Mouse (Mus musculus) layer of hippocampus, adult 9-10 months (tissue): Measurements from ENCODE around the gene Try5.
"Not testable (repeated sequence)": the region's sequence is repeated elsewhere in the genome, so short reads cannot be mapped to it uniquely, and the experiment has no call there.

Experiments
- DNase-seq: peaks from one replicate; pipeline ENCODE4 v3.0.0; 2022; ENCODE audit warnings: low spot score

Try5 gene

DNA sequence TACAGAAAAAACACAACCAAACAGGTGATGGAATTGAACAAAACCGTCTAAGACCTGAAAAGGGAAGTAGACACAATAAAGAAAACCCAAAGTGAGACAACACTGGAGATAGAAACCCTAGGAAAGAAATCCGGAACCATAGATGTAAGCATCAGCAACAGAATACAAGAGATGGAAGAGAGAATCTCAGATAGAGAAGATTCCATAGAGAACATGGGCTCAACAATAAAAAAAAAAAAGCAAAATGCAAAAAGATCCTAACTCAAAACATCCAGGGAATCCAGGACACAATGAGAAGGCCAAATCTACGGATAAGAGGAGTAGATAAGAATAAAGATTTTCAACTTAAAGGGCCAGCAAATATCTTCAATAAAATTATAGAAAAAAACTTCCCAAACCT, at the start of gene Try5:
Try5 (minus strand) TSS at position 101 of the 400 bp plus-strand sequence.
- DNase-seq: not testable (repeated sequence)

DNA sequence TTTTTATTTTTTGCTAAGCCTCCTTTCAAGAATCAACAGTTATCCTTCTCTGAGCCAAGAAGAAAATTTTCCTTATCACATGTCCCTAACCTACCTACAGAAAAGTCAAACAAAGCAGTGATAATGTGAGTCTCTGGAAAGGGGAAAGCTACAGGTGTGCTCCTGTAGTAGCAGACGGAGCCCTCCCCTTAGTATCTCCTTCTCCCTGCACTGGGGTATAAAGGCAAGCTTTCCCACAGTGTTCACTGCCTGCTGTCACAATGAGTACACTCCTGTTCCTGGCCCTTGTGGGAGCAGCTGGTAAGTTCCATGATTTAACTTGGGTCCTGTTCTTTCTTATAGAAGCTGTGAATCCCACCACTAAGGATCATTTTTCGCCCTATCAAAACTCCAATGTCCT, 37.3 kb upstream of the Try5 start, which contains the start of gene Try10:
Try10 (plus strand) TSS at position 174 of the 400 bp plus-strand sequence.
- DNase-seq: no peak

DNA sequence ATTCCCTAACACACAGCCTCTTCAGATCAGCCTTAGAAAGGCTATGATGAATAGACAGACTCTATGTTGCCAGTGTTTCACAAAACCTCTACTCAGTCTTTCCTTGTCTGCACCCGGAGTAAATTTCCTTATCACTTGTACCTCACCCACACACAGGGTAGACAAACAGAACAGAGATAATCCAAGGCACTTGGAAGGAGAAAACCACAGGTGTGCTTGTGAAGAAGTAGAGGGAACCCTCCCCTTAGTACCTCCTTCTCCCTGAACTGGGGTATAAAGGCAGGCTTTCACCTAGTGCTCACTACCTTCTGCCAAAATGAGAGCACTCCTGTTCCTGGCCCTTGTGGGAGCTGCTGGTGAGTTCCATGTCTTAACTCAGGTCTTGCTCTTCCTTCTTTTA, 14.7 kb downstream of the Try5 start, which contains the start of gene Try4:
Try4 (plus strand) TSS at position 301 of the 400 bp plus-strand sequence.
- DNase-seq: no peak

DNA sequence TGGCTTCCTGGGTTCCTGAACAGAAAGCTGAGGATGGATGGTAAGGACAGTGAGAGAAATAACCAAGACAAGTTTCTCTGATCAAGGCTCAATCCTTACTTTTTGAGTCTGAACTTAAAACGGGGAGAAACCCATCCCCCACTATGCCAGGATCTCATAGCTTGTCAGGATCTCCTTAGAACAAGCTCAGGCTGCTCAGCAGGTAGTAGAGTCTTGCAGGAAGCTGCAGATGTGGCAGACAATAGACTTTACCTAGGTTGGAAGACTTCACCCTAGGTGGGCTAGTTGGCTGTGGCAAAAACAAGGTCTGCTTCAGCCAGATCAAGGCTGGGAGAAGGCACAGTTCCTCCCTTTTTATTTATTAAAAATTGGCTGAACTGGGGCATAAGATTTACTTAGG, 18.4 kb downstream of the Try5 start:
- DNase-seq: no peak

DNA sequence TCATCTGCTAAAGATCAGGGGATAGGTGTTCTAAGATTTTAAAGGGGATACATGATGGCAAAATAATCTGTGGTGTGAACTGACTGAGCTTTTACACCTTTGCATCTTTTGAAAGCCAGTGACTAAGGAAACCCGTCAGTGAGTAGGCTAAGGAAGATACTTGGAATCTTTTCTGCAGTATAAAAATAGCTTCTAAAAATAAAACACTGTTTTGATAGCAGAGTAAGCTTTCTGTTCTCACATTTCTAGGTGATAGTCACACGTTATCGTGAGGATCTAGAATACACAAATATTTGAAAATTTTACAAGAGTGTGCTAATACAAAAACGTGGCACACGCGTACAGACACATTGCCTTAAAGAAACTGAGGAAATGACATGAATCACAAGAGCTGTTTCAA, 50.5 kb downstream of the Try5 start:
- no peak for DNase-seq

DNA sequence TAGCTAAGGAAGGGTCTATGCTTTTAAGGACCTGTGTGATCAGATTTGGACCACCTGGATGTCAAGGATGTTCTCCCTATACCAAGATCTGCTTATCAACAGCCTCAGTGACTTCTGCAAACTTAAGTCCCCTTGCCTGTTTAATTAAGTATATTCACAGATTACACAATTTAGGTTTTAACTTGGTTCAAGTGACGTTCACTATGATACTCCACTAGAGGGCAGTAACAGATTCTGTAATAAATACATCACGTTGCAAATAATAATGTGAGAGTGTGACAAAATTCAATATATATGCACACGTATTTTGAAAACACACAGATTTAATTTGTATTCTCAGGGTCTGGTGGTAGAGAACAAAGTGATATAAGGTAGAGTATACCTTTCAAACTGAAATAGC, 53.8 kb downstream of the Try5 start:
- no peak for DNase-seq
